Mouse (Mus musculus): ENCODE measurements around the gene Asb14. TPM values are rescaled to one million over a fixed set of nuclear protein-coding genes. Genes with fewer than 3 reads are reported as not detected.

Asb14 gene
- polyA plus RNA-seq, 1 experiment from 2014 or later = 0.22 TPM

Other genes starting within 250 kb of the Asb14 start
- 12.7 and 13.1 TPM in 2 replicates for gene Pde12, start 224.7 kb upstream of the Asb14 start, polyA plus RNA-seq (2015; fragmentation: Nextera tagmentation; extraction: Ambion mirVana)
- 0.09 and 0.10 TPM in 2 replicates for gene Dnah12, start 201.3 kb upstream of the Asb14 start, polyA plus RNA-seq (2015; fragmentation: Nextera tagmentation; extraction: Ambion mirVana)
- gene Appl1, start 76.7 kb downstream of the Asb14 start, polyA plus RNA-seq (2015; fragmentation: Nextera tagmentation; extraction: Ambion mirVana) = 65.8 and 66.4 TPM in 2 replicates
- gene Hesx1, start 99.9 kb downstream of the Asb14 start, polyA plus RNA-seq (2015; fragmentation: Nextera tagmentation; extraction: Ambion mirVana) = not detected in 2 replicates
- gene Il17rd, start 144.4 kb downstream of the Asb14 start, polyA plus RNA-seq (2015; fragmentation: Nextera tagmentation; extraction: Ambion mirVana) = 1.5 and 1.8 TPM in 2 replicates
- gene Arhgef3, start 220.3 kb downstream of the Asb14 start, polyA plus RNA-seq (2015; fragmentation: Nextera tagmentation; extraction: Ambion mirVana) = 3.7 and 4.9 TPM in 2 replicates